Mouse (Mus musculus) spleen, embryonic (tissue): ENCODE measurements around the gene Fam184a.

ENCODE experiments used
- CTCF ChIA-PET: fragments of 350-600 bp; sonication (Branson Sonifier 250); formaldehyde crosslinking; loops from one replicate; lab custom pipeline; 2022; lab: Charles Lee

The Fam184a gene

DNA sequence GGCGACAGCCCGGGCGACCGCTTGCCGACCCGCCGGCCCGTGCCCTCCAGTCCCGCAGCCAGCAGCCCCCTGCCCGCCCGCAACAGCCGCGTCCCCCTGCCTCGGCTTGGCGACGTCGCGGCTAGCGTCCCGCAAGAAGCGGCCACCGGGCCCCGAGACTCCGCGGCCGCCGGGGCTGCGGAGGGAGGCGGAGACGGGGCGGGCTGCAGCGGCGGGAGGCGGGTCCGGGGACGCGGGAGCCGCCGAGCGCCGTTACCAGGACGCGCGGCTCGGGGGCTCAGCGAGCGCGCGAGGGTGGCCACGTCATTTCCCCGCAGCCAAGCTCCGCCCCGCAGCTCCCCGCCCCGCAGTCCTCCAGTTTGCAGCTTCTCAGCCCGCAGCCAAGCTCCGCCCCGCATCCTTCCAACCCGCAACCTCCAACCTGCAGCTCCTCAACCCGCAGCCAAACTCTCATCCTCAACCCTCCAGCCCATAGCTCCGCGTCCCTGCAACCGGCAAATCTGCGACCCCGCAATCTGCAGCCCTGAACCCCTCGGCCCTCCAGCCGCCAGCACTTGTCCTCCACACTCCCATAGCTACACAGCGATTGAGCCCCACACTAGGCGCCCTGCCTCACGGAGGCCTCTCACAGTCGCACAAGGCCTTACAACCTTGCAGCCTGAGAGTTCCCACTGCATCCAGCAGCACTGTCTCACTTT is at the start of gene Fam184a:
Fam184a (minus strand) TSS at position 169 of the 698 bp plus-strand sequence.
- CTCF ChIA-PET: no interaction called here

DNA sequence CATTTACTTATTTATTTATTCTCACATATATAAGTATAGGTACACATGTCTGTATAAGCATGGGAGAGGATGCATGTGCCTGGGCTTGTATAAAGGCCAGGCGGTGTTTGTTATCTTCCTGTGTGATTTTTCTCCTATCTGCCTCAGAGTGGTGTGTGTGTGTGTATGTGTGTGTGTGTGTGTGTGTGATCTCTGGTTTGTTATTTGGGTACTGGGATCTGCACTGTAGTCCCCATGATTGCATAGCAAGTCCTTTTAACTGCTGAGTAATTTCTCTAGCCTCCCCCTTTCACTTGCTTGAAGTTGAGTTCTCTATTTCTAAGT is 45.3 kb upstream of the Fam184a start:
- CTCF ChIA-PET: no interaction called here

DNA sequence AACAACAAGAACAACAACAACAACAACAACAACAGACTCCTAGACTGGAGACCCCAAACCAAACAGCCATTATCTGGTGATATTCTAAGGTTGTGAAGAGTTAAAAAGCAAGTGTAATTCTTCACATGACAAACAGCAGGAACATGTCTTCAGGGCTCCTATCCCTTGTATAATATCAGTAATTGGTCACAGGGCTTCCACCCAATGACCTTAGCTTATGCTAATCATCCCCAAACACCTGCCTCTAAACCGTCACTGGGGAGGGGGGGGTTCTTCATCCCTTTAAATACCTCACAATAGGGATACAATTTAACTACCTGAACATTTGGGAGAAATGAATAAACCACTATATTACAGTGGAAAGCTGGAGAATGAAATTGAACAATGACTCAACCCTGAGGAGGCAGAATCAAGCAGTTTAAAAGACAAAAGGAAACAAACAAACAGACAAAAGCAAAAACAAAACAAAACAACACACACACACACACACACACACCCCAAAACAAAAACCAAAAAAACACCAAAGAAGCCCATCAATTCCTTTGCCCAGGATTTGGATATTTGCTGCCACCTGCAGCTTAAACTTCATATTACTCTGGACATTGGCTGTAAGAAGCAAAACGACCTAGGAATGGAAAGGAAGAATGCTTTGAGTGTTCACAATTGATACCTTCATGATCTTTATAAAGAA is 44.8 kb upstream of the Fam184a start:
- CTCF ChIA-PET: no interaction called here

DNA sequence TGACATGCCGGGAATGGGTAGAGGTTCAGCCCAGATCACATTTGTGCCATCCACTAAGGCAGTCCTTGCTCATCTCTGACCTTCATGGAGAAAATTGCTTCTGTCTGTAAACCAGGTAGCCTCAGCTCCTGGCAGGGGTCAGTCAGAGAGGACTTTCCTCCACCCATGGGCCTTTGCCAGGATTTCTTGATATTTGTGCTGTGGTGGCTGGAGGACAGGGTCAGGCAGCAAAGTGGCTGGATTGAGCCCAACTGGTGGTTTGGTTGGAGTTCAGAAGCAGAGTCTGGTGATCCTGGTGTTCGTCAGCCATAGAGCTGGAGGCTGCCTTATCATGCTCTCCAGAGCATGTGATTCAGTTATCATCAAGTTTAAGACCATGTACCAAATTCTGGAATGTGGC is 40.4 kb upstream of the Fam184a start:
- CTCF ChIA-PET: no interaction called here

DNA sequence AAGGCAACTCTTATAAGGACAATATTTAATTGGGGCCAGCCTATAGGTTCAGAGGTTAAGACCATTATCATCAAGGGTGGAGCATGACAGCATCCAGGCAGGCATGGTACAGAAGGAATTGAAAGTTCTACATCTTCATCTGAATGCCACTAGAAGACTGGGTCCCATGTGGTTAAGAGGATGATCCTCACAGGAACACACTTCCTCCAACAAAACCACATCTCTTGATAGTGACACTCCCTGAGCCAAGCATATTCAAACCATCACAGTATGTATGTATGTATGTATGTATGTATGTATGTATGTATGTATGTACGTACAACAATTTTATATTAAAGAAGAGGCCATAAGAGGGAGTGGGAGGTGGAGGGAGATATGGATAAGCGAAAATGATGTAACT is 25.7 kb upstream of the Fam184a start:
- CTCF ChIA-PET: no interaction called here

DNA sequence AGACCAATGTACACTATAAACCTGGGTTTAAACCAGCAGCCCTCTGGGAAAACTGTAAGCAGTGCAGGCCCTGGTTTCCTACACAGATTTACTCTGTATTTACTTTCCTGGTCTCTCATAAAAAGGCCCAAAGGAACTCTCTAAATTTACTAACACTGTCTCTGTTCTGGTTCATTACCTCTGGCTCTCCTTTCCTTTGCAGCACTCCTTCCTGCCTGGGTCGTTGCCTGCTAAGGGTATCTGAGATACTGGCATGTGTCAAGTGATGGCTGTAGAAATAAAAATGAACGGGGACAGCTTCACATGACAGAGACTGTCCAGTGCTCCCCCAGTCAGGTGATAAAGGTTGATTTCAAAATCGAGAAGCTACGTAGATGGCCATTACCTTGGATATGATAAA is 21.8 kb upstream of the Fam184a start:
- CTCF ChIA-PET: interaction anchor here (0.7 kb wide), 2 partner anchors 14 to 327 kb away, joined by 5 to 13 read pairs; no protein-coding TSS in a partner anchor

DNA sequence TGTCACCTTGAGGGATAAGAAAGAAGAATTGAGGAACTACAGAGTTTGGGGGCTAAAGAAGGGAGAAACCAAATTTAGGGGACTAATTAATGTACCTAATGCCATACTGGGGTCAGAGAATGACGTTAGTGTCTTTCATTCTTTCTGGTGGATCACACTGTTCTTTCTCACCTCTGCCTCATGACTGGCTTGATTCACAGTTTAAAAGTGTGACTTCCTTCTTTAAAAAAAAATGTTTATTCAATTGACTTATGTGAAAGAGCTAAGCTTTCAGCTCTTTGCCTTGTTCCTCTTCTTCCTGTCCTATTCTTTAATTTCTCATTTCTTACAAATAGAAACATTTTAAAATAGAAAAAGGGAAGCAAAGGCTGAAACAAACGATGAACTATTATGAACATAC is 20.6 kb upstream of the Fam184a start:
- CTCF ChIA-PET: no interaction called here

DNA sequence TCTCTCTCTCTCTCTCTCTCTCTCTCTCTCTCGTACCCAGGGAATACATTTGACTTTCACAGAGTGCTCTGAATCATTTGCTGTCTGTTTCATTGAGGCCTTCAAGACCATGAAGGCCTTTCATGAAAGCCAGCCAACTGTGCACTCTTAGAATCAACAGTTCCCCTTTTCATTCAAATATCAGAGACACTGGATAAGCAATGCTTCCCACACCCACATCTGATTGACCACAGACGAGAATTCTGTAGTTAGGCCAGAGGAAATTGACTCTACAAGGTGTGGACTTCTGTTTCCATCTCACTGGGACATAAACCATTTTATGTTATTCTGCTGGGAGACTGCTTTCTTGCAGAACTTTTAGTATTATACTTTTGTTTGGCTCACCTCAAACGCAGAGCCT is 17.8 kb upstream of the Fam184a start:
- CTCF ChIA-PET: no interaction called here

DNA sequence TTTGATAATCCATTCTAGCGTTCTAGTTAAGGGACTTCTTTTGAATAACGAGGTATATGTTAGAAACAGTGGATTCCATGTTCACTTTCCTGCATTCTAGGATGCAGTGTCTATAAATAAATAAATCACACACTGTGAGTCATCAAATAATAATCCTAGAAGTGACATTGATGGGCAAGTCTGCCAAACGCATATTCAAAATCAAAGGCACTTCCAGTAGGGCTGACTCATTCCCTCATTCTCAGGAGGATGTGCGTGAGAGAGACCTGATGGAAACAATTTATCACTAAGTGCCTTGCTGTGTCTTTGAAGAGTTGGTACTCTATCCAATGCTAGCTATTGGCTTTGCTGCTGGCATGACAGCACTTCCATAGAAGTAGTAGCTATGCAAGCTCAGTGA is 14.5 kb upstream of the Fam184a start:
- CTCF ChIA-PET: no interaction called here

DNA sequence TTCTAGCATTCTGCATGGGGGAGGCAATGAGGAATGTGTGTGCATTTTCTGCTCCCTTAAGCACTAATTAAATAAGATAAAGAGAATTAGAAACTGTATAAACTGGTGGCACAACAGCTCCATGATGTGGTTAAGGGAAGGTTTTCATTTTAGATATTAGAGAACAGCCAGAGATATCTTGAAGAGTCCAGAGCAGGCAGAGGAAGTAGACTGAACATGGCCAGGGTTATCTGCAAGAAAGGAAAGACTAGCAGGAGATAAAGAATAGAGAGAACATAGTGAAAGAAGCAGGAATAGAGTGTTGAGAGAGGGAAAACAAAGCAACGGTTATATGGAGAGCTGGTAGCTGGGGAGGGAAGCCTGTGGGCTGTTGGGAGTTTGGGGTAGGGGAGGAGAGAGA is 1.8 kb upstream of the Fam184a start:
- CTCF ChIA-PET: no interaction called here

DNA sequence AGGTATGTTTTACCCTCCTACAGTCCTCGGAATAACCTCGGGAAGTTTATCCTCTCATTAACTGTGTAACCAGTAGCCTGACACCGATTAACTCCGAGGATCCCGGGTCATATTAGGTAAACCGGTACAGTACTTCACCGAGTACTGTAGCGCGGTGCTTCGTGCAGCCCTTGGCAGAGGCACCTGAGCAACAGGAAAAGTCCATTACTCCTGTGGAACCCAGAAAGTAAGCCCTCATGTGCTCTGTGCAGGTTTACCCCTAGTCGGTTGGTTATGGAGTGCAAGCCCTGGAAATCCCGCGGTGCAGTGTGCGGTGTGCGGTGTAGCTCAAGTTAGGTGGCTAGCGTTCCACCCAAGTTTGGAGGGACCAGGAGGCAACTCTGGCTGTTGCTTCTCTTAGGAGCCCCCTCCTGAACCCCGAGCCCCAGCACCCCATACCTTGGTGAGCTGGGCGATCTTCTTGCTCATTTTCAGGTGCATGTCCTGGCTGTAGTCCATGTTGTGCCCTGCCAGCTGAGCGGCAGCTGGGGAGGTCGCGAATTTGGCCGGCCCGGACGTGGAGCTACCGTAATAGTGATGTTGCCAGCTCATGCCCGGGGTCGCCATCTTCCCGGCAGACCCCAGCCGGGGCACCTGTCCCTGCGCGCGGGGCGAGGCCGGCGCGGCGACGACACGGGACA is 508 bp downstream of the Fam184a start:
- CTCF ChIA-PET: no interaction called here

DNA sequence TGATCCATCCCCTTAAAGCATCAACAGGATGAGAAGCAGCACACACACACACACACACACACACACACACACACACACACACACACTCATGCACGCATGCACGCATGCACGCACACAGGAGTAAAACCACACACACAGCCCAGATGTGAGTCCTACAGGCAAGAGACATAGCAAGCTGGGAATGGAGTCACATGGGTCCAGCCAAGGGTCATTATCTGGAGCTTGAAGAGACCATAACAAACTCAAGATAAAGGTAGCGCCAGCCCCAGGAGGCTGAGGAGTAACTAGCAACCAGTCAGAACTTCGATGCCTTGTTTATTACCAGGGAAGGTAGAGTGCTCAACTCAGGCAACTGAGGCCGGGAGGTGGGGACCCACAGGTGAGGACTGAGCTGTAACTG is 4.9 kb downstream of the Fam184a start:
- CTCF ChIA-PET: no interaction called here

DNA sequence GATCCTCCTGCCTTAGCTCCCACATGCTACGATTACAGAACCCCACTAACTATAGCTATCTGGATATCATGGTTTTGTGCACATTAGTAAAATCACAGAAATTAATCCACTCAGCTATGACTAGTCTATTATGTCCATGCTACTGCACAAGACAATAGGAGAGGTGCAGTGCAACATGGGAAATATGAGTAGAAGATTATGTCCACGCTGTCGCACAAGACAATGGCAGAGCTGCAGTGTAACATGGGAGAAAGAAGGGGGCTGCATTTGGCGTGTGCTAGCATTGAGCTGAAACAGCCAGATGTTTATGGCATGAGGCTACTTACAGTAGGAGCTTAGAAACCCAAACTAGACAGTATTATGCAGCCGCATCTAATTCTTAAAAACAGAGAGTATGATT is 8.0 kb downstream of the Fam184a start:
- CTCF ChIA-PET: interaction anchor here (0.6 kb wide), 1 partner anchor 748 kb away, joined by 3 read pairs; no protein-coding TSS in a partner anchor

DNA sequence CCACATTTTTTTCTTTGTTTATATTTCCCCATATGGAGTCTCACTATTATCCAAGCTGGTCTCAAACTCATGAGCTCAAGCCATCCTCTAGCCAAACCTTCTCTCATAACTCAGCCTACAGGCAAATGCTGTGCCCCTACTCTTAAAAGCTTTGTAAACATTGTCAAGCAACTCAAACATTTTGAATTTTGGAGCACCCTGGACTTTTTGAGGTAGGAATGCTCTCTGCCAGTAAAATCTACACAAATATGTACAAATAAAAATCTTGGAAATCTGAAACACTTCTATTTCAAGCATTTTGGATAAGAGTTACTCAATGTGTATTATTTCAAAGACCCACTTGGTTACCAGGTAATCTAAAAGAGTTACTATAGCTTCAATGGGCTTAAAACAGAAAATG is 10.9 kb downstream of the Fam184a start:
- CTCF ChIA-PET: no interaction called here

DNA sequence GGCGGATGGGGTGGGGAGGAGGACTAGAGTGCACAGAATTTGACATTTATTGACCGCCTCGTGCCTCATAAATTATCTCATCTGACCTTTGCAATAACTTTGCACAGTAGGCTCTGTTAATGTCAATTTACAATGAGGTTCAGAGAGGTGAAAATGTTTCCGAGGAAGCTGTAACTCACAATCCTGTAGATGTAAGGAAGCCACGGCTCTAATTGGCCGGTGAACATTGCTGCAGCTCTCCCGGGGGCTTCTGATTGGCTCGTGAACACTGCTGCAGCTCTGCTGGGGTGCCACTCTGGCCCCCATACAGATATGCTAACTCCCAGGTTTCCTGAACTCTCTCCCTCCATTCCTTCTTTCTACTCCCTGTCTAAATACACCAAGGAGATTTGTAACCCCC is 12.1 kb downstream of the Fam184a start:
- CTCF ChIA-PET: no interaction called here

DNA sequence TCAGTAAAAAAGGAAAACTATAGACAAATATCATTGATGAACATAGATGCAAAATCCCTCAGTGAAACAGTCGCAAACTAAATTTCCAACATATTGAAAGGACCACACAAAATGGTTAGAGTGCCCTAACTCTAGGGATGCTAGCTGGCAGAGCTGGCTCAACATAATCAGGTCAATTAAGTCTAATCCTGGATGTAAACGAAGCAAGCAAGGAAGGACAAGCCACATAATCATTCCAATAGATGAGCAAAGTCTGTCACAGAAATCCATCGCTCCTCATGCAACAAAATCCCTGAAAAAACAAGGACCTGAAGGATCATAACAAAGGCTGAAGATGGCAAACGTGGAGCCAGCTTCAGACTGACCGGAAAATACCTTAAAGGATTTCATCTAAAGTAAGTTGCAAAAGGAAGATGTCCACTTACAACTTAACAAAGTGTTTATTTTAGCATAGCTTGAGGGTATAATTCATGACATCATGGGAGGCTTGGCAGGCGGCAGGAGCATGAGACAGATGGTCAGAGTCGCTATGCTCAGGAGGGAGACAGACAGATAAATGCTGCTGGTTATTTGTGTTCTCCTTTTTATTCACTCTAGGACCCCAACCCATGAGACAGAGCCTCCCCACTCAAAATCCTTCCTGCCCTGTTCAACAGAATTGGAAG is 15.6 kb downstream of the Fam184a start:
- CTCF ChIA-PET: no interaction called here

DNA sequence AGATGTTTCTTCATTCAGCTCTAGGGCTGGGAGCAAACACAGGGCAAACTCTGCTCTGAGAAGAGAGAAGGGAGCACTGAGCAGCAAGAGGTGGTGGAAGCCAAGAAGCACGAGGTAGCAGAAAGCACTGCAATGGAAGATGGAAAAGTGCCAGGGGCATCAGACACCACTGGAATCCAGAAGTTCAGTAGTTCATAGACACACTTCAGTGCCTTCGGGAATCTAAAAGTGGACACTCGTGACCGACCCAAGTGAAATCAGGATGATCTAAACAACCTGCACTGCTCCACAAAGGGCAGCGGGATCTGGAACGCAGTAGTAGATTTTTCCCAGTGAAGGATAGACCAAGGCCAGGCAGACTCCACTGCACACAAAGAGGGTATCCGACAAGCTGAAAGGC is 18.6 kb downstream of the Fam184a start:
- CTCF ChIA-PET: no interaction called here

DNA sequence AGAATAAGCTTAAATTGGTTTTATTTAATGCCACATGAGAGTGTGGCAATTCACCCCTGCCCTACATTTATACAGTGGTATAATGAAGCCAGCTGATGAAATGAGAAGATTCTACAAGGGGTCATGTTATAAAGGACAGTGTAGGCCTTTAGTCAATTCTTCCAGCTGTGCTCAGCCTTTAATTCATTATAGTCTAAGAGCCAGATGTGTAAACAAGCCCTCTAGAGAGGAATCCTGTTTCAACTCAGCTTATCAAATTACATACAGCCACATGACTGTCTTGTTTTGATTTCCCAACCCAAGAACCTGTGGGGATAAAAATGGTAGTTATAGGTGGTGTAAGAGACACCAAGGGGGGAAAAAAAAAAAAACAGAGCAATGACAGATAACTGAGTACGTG is 22.0 kb downstream of the Fam184a start:
- CTCF ChIA-PET: no interaction called here

DNA sequence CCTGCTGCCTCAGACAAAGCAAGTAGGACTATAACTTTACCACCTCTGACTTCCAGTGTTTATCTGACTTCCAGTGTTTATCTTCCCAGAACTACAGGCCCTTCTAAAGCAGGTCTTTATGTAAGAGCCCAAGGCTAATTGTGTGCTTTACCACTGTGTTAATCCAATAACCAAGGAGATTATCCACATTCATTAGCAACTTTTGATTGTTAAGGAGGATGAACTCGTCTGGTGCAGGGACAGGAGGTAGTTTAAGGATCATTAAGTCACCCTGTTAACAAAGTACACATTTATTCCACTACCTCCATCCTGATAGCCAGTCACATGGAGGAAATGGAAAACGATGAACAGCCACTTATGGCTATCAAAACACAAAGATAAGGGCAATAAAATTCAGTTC is 25.6 kb downstream of the Fam184a start:
- CTCF ChIA-PET: no interaction called here

DNA sequence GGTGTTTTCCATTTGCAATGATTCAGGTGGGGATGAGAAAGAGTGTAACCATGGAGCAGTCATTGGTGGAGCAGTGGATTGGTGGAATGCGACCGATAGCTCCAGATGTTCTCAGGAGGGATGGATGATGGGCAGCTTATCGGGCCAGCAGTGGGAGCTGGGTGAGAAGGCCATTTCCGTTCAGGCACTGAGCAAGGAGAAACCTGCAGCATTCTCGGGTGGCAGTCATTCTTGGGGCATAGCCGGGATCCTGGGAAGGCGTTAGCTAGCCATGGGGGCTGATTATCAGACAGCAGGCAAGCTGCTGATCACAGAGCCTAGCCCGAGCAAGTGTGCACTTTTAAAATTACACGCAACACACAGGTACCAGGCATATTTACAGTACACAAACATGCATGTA is 46.4 kb downstream of the Fam184a start:
- CTCF ChIA-PET: no interaction called here

DNA sequence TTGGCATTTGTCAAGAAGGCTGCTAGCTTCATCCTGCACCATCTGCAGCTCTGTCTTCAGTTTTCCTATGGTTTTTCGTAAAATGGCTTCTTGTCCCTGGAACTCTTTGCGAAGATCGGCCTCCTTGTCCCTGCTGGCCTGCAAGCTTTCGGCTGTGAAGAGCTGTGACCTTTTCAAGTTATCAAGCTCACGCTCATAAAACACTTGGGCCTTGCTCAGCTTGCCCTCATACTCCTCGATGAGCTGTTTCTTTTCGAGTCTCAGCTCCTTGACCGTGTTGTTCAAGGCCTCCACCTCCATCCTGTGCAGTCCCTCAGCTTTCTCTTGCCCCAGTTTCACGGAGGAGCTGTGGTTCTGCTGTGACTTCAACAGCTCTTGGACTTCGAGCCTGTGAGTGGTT is 52.4 kb downstream of the Fam184a start:
- CTCF ChIA-PET: no interaction called here

DNA sequence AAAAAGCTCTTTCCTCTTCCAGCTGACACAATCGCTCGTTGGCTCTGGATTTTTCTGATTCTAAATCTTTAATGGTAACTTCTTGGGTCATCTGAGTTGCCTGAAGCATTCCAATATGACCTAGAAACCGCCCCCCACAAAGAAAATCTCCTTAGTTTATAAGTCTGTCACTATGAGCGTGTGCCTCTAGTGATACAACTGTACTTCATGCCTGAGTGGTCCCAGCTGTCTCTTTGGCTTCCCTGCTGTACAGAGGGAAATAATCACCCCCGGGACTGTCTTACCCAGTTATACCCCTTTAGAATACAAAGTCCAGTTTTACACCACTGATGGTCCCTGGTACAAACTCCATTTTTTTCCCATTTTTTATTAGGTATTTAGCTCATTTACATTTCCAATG is 56.2 kb downstream of the Fam184a start:
- CTCF ChIA-PET: no interaction called here

DNA sequence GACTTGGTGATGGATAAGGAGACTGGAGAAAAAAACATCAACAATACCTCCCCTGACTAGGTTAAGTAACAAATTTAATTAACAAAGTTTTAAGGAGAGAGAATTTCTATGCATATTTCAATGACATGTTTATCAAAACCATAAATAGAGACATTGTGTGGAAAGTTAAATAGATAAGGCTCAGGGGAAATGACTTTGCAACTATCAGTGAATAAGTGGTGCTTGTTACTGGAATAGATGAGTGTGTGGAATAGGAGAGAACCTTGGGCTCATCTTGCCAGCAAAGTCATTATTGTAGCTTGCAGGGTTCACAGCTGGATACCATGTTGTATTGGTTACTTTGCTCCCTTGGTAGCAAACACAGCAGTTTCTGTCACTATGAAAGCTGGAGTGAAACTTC is 59.7 kb downstream of the Fam184a start:
- CTCF ChIA-PET: no interaction called here
